Mouse (Mus musculus) heart, postnatal 25 days (tissue): ENCODE results near the gene Zim1. TPM values are rescaled to one million over a fixed set of nuclear protein-coding genes. Genes with fewer than 3 reads are reported as not detected.

Experiments used
- DNase-seq: peaks from one replicate; pipeline ENCODE4 v3.0.0; 2022; ENCODE audit warnings: low spot score
- intact Hi-C: fragments of 180-260 bp; cut with DNase I; formaldehyde crosslinking; loops from one replicate; pipeline ENCODE4 v1.15.1; 2025
- total RNA-seq, 2 experiments: library from RNA; stranded (reverse); gene quantifications; 2 replicates each; pipeline ENCODE4 v1.2.3; 2021

The Zim1 gene
- total RNA-seq, 2 experiments from 2014 or later, result 5.6 to 6.0 TPM

DNA sequence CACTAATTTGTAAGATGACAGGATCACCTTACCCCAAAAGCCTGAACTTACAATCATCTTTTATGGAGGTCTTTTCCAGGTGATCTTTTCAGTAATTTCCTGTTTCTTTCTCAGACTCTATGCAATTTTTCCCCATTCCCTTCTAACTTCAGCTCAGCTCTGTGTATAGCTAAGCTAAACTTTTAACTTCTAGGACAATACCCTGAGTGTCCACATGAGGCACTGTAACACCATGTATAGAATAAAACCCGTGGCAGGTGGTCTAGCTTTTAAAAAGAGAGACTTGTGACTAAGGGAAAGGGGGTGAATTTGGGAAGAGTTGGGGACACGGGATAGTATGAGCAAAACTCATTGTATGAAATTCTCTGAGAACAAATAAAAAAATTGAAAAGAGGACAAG, 36.6 kb downstream of the Zim1 start:
- DNase-seq, result no peak
- intact Hi-C loops, result loop anchor here (2.0 to 5.0 kb wide), 3 partner anchors 67 to 278 kb away; no protein-coding TSS in a partner anchor

DNA sequence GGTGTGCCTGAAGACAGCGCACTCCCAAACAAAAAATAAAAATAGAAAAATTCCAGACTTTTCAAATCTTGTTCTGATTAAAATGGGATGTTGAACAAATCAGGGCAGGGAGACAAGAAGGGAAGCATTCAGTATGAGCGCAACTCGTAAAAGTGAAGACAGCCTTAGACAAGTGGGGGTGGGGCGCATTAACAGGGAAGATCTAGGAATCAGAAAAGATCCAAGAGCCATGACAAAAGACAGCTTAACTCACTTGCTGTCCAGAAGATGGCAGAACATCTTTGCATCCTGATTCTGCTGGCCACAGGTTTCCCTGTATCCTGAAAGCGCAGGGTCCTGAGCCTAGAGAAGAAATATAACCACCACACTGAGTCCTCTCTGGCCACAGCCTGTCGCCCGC, 37.6 kb downstream of the Zim1 start:
- intact Hi-C loops, result loop anchor here (2.0 kb wide), 1 partner anchor 260 kb away; no protein-coding TSS in a partner anchor
- DNase-seq, result no peak

DNA sequence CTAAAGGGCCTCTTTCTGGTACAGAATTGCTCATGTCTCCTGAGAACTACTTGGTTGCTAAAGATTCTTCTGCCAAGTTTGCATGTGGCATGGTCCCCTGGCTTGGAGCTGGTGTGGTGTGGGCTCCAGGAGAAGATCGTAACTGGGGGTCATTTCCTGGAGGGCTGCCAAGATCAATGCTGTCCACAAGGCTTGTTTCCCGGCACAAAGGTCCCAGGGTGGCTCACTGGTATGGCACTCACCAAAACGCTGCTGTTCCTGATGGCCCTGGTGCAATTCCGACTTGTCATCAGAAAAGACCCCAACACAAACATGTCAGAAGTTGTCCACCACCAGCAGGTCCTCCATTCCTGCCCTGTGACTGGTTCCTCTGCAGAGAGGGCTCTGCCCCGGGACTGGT, 44.1 kb downstream of the Zim1 start:
- no peak for DNase-seq

DNA sequence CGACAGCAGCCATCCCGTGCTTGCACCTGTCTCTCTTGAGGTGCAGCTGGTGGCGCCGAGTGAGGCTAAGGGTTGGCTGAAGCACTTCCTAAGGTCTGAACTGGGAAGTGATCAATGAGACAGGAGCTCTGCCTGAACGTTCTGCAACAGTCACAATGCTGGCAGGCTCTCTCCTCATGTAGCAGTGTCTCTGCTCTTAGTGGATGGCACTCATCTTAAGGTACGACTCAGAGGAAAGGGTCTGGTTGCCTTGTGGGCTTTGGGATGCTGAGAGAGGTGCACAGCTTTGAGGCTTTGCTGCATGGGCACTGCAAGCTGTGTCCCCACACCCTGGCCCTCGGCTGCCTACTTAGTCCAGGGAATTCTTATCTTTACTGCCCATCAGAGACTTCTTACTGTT, 45.0 kb downstream of the Zim1 start:
- DNase-seq, result no peak
- intact Hi-C loops, result no loop called here

More for the DNA sequence above, 44.1 kb downstream of the Zim1 start:
- intact Hi-C loops, result no loop called here

DNA sequence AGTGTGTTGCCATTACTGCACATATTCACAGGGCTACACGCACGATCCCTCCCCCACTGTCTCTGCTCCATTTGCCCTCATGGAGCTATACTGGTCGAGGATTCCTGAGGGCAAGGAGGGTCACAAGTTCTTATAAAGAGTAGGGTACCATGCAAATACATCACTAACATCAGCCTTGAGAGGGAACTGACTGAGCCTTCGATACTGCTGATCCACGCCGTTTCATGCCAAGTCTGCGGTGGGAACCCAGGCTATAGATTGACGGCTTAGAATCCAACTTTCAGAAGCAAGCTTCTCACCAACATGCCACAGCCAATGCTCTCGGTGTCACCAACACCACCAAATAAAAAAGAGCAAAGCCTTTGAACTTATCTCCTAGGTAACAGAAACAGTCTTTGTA, 45.7 kb downstream of the Zim1 start:
- DNase-seq, result no peak
- intact Hi-C loops, result no loop called here

DNA sequence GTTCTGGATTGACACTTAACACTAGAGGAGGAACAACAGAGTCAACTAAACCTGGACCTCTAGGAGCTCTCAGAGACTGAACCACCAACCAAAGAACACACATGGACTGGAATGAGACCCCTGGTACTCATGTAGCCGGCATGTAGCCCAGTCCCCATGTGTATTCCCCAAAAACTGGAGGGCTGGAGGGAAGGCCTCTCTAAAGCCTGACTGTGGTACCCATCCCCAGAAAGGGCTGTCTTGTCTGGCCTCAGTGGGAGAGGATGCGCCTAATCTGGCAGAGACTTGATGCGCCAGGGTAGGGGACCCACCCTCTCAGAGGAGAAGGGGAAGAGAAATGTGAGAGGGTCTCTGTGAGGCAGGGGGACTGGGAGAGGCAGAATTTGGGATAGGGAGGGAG, 50.4 kb downstream of the Zim1 start:
- intact Hi-C loops, result no loop called here

DNA sequence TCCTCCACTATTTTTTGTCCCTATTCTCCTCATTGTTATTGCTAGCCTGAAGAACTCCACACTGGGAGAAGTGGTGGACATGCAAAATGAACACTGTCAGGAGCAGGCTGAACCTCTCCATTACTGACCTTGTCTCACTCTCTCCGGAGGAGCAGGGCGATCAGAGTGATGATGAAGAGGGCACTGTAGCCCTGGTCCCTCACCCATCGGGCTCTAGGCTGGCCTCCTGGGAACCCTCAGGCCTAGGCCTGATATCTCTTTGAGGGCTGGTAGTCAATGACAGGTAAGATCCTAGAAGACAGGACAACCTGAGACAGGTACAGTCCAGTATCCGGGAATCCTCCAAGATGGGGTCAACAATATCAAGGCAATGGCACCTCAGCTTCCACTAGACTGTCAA, 58.2 kb downstream of the Zim1 start:
- intact Hi-C loops, result no loop called here
- no peak for DNase-seq

More for the DNA sequence above, 50.4 kb downstream of the Zim1 start:
- DNase-seq, result no peak

DNA sequence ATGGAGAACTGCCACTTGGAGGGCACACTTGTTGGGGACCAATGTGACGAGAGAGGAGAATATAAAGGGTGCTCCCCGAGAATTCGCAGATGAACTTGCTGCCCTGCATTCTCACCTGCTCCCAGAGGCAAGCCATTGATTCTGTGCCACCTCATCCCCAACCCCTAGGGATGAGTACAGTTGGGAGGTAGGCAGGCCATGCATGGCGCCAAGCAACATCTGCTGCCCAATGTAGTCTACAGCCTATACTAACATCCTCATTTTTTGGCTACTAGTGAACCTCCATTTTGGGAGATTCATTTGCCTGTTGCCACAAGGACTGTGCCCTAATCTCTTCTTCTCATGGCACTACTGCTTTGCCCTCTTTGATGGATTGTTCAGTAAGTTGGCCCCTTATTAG, 59.5 kb downstream of the Zim1 start:
- intact Hi-C loops, result no loop called here

DNA sequence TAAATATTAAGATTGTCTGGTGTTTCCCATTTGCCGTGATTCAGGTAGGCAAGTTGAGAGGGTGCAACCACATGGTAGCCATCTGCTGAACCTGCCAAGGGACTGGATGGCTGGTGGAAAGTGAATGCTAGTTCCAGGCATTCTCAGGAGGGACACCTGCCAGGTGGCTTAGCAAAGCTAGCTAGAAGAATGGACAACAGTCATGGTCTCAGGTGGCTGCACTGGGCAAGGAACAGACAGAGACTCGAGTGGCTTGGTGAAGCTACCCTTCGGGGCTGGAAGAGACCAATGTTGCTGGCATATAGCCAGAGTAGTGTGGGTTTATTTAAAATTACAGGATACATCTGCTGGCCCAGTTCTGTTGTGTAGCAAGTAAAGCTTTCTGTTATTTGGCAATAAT, 60.4 kb downstream of the Zim1 start:
- DNase-seq, result no peak
- intact Hi-C loops, result no loop called here

More for the DNA sequence above, 59.5 kb downstream of the Zim1 start:
- no peak for DNase-seq

Other genes with a start within 250 kb of the Zim1 start
- gene Olfr1336, start 240.3 kb downstream of the Zim1 start, total RNA-seq, result not detected
- not detected for gene Olfr1346, start 229.3 kb downstream of the Zim1 start, total RNA-seq
- not detected for gene Olfr5, start 209.5 kb downstream of the Zim1 start, total RNA-seq
- not detected for gene Olfr1347, start 196.7 kb downstream of the Zim1 start, total RNA-seq
- not detected for gene Olfr1348, start 187.7 kb downstream of the Zim1 start, total RNA-seq
- not detected for gene Olfr1349, start 173.5 kb downstream of the Zim1 start, total RNA-seq
- gene Olfr1350, start 131.6 kb downstream of the Zim1 start, total RNA-seq, result not detected
- 10 to 100 TPM; 14.9 to 16.3 TPM for gene Peg3, start 34.0 kb upstream of the Zim1 start, total RNA-seq
- under 1 TPM; 0.10 to 0.11 TPM for gene Usp29, start 34.1 kb upstream of the Zim1 start, total RNA-seq